Mouse (Mus musculus): ENCODE measurements around the gene Ap3d1. TPM values are rescaled to one million over a fixed set of nuclear protein-coding genes. Genes with fewer than 3 reads are reported as not detected.

The Ap3d1 gene
- total and polyA plus RNA-seq, 2 experiments from 2014 or later = 99.7 to 201 TPM

- H3K4me3 ChIP-seq (ENCODE audit: low read length) = no peak overlapping the region
- no peak for TF ChIP-seq CTCF (IDR thresholded peaks at IDR 0.05; ENCODE audit: low read depth)
- H3K36me3 ChIP-seq (ENCODE audit: insufficient read depth, low read length) = peaks cover 23% of the 10 kb centered on the region; the same call in 1 of the 2 replicates
- H3K9ac ChIP-seq (replicated peaks; ENCODE audit: low read length) = no peak overlapping the region
- H3K27me3 ChIP-seq (ENCODE audit: insufficient read depth, low read length) = no peaks in the 10 kb centered on the region
- 73% methylated on average over 14 of the region's 14 CpGs for WGBS
- no peak for ATAC-seq
- no peaks in the 10 kb centered on the region for H3K4me1 ChIP-seq (ENCODE audit: insufficient read depth, low read length)
- no peak overlapping the region for H3K4me2 ChIP-seq (ENCODE audit: low read depth, low read length)
- H3K9me3 ChIP-seq (ENCODE audit: low read length) = no peaks in the 10 kb centered on the region
- H3K27ac ChIP-seq = no peak overlapping the region
- no peak for DNase-seq (ENCODE audit: low spot score)
Observed at GRCm38 (mm10) chr10:80692249-80693165, 49.6 kb downstream of the Ap3d1 start.

GRCm38 (mm10) chr10:80687850-80688249 lies 54.2 kb downstream of the Ap3d1 start:
- 34% methylated on average over 5 of the region's 5 CpGs for WGBS
- peak; percentile 78 for ATAC-seq

GRCm38 (mm10) chr10:80686617-80687016 lies 55.4 kb downstream of the Ap3d1 start:
- Histone ChIP-seq H3K36me3 (ENCODE audit: insufficient read depth, low read length) (peaks cover 34% of the 10 kb centered on the region), H3K27me3 (ENCODE audit: insufficient read depth, low read length) (no peaks in the 10 kb centered on the region), H3K4me2 (ENCODE audit: low read depth, low read length) (no peak overlapping the region), H3K9me3 (ENCODE audit: low read length) (no peaks in the 10 kb centered on the region), H3K4me3 (ENCODE audit: low read length) (no peak overlapping the region), H3K9ac (replicated peaks; ENCODE audit: low read length) (no peak overlapping the region), H3K27ac (no peak overlapping the region), H3K4me1 (ENCODE audit: insufficient read depth, low read length) (no peaks in the 10 kb centered on the region)
- no peak for ATAC-seq
- TF ChIP-seq CTCF (IDR thresholded peaks at IDR 0.05; ENCODE audit: low read depth) = no peak
- no peak for DNase-seq (ENCODE audit: low spot score)
- WGBS = 84% methylated on average over 3 of the region's 3 CpGs

More at GRCm38 (mm10) chr10:80687850-80688249, 54.2 kb downstream of the Ap3d1 start:
- no peaks in the 10 kb centered on the region for H3K4me1 ChIP-seq (ENCODE audit: insufficient read depth, low read length)
- peaks cover 34% of the 10 kb centered on the region for H3K36me3 ChIP-seq (ENCODE audit: insufficient read depth, low read length)
- no peak overlapping the region for H3K4me3 ChIP-seq (ENCODE audit: low read length)
- H3K9ac ChIP-seq (replicated peaks; ENCODE audit: low read length) = no peak overlapping the region
- no peak overlapping the region for H3K27ac ChIP-seq
- peak; percentile 81 for TF ChIP-seq CTCF (IDR thresholded peaks at IDR 0.05; ENCODE audit: low read depth)
- no peaks in the 10 kb centered on the region for H3K27me3 ChIP-seq (ENCODE audit: insufficient read depth, low read length)
- H3K9me3 ChIP-seq (ENCODE audit: low read length) = no peaks in the 10 kb centered on the region
- H3K4me2 ChIP-seq (ENCODE audit: low read depth, low read length) = no peak overlapping the region
- peak; percentile 84 for DNase-seq (ENCODE audit: low spot score)

GRCm38 (mm10) chr10:80684984-80685383 lies 57.1 kb downstream of the Ap3d1 start:
- peaks cover 29% of the 10 kb centered on the region for H3K36me3 ChIP-seq (ENCODE audit: insufficient read depth, low read length)
- no peak overlapping the region for H3K4me3 ChIP-seq (ENCODE audit: low read length)
- no peak for TF ChIP-seq CTCF (IDR thresholded peaks at IDR 0.05; ENCODE audit: low read depth)
- H3K9ac ChIP-seq (replicated peaks; ENCODE audit: low read length) = no peak overlapping the region
- H3K27ac ChIP-seq = no peak overlapping the region
- H3K9me3 ChIP-seq (ENCODE audit: low read length) = no peaks in the 10 kb centered on the region
- H3K4me1 ChIP-seq (ENCODE audit: insufficient read depth, low read length) = no peaks in the 10 kb centered on the region
- no peaks in the 10 kb centered on the region for H3K27me3 ChIP-seq (ENCODE audit: insufficient read depth, low read length)
- DNase-seq (ENCODE audit: low spot score) = no peak
- no peak for ATAC-seq
- 92% methylated on average over 4 of the region's 4 CpGs for WGBS
- no peak overlapping the region for H3K4me2 ChIP-seq (ENCODE audit: low read depth, low read length)

GRCm38 (mm10) chr10:80684214-80684613 lies 57.9 kb downstream of the Ap3d1 start:
- TF ChIP-seq CTCF (IDR thresholded peaks at IDR 0.05; ENCODE audit: low read depth) = peak; percentile 79
- WGBS = 54% methylated on average over 6 of the region's 6 CpGs
- Histone ChIP-seq H3K4me1 (ENCODE audit: insufficient read depth, low read length) (0 out of 2 replicates have a peak, but pooled peaks cover 2% of the 10 kb centered on the region), H3K4me3 (ENCODE audit: low read length) (no peak overlapping the region), H3K9ac (replicated peaks; ENCODE audit: low read length) (no peak overlapping the region), H3K9me3 (ENCODE audit: low read length) (no peaks in the 10 kb centered on the region), H3K27ac (no peak overlapping the region), H3K4me2 (ENCODE audit: low read depth, low read length) (no peak overlapping the region), H3K36me3 (ENCODE audit: insufficient read depth, low read length) (peaks cover 21% of the 10 kb centered on the region), H3K27me3 (ENCODE audit: insufficient read depth, low read length) (no peaks in the 10 kb centered on the region)
- no peak for ATAC-seq
- DNase-seq (ENCODE audit: low spot score) = peak; percentile 44

- H3K36me3 ChIP-seq (ENCODE audit: insufficient read depth, low read length) = peaks cover 17% of the 10 kb centered on the region
- no peak overlapping the region for H3K4me3 ChIP-seq (ENCODE audit: low read length)
- no peak for TF ChIP-seq CTCF (IDR thresholded peaks at IDR 0.05; ENCODE audit: low read depth)
- ATAC-seq (no peak), DNase-seq (ENCODE audit: low spot score) (no peak)
- 0 out of 2 replicates have a peak, but pooled peaks cover 5% of the 10 kb centered on the region for H3K4me1 ChIP-seq (ENCODE audit: insufficient read depth, low read length)
- no peak overlapping the region for H3K27ac ChIP-seq
- no peak overlapping the region for H3K4me2 ChIP-seq (ENCODE audit: low read depth, low read length)
- no peaks in the 10 kb centered on the region for H3K9me3 ChIP-seq (ENCODE audit: low read length)
- 100% methylated on average over 1 of the region's 1 CpGs for WGBS
- no peaks in the 10 kb centered on the region for H3K27me3 ChIP-seq (ENCODE audit: insufficient read depth, low read length)
- no peak overlapping the region for H3K9ac ChIP-seq (replicated peaks; ENCODE audit: low read length)
Observed at GRCm38 (mm10) chr10:80683647-80684046, 58.4 kb downstream of the Ap3d1 start.

- H3K9ac ChIP-seq (replicated peaks; ENCODE audit: low read length) = no peak overlapping the region
- H3K4me1 ChIP-seq (ENCODE audit: insufficient read depth, low read length) = peaks cover 21% of the 10 kb centered on the region
- H3K4me3 ChIP-seq (ENCODE audit: low read length) = no peak overlapping the region
- ATAC-seq (no peak), DNase-seq (ENCODE audit: low spot score) (no peak)
- H3K27me3 ChIP-seq (ENCODE audit: insufficient read depth, low read length) = no peaks in the 10 kb centered on the region
- H3K9me3 ChIP-seq (ENCODE audit: low read length) = no peaks in the 10 kb centered on the region
- no peak overlapping the region for H3K27ac ChIP-seq
- H3K36me3 ChIP-seq (ENCODE audit: insufficient read depth, low read length) = peaks cover 17% of the 10 kb centered on the region
- TF ChIP-seq CTCF (IDR thresholded peaks at IDR 0.05; ENCODE audit: low read depth) = no peak
- no peak overlapping the region for H3K4me2 ChIP-seq (ENCODE audit: low read depth, low read length)
- WGBS = 95% methylated on average over 6 of the region's 6 CpGs
Observed at GRCm38 (mm10) chr10:80682003-80682402, 60.1 kb downstream of the Ap3d1 start.

Measured in hindbrain, postnatal 0 days (tissue).